In genomic region chr13:42934538-42935126, GRCm38 (mm10) we compare ENCODE assay signal across 12 mouse cellular contexts.
DNase-seq lines count a peak whose midpoint lies in the region; ATAC-seq and TF ChIP-seq lines count a peak whose summit lies in the region.
"Had no signal": no experiment of that assay in that cellular context is flagged by ENCODE, and none has a peak within 500 bp of the region (broad histone marks: within the 10 kb centered on the region; RNA-seq: fewer than 3 reads in every experiment).

No protein-coding gene starts in this region.

- ATAC-seq in intestine, embryonic 14.5 days (replicated peaks; ENCODE audit: low FRiP score, low TSS enrichment, low read depth): no peak
- no peak for ATAC-seq in intestine, postnatal 0 days
- ATAC-seq in intestine, embryonic 16.5 days: peak; percentile 48; the same call in 1 of the 2 replicates

- H3K4me1 ChIP-seq in intestine, embryonic 14.5 days (replicated peaks; ENCODE audit: control insufficient read depth, insufficient read depth, low read length): peaks cover 6% of the 10 kb centered on the region; the same call in 1 of the 2 replicates
- no peaks in the 10 kb centered on the region for H3K4me1 ChIP-seq in intestine, postnatal 0 days (replicated peaks; ENCODE audit: control insufficient read depth, insufficient read depth, low read length)
- H3K4me1 ChIP-seq in intestine, embryonic 16.5 days (ENCODE audit: control insufficient read depth, insufficient read depth, low read length): peaks cover 3% of the 10 kb centered on the region; the same call in 1 of the 2 replicates

- DNase-seq in intestine, embryonic 14.5 days (ENCODE audit: low spot score): peak; percentile 56
- DNase-seq in 3T3-L1 (ENCODE audit: low read depth, low spot score): peak; percentile 80
- DNase-seq in embryo, embryonic 11 days: peak; percentile 50
- DNase-seq in ovary, adult 18-20 months (ENCODE audit: low spot score): no peak
- DNase-seq in urinary bladder, postnatal 36 days (ENCODE audit: low spot score in 2 of 2): no peak
- DNase-seq in cerebellum, postnatal 14 days: no peak
- DNase-seq: adrenal gland, postnatal 14 days; spleen, adult 18-20 months had no signal

- no peak for TF ChIP-seq CTCF in intestine, postnatal 0 days (IDR thresholded peaks at IDR 0.05; ENCODE audit: low read depth)

- 33% methylated on average over 16 of the region's 16 CpGs for WGBS in intestine, embryonic 14.5 days
- 54% methylated on average over 16 of the region's 16 CpGs for WGBS in intestine, postnatal 0 days
- 44% methylated on average over 16 of the region's 16 CpGs for WGBS in intestine, embryonic 16.5 days

- no peaks in the 10 kb centered on the region for H3K9me3 ChIP-seq in intestine, embryonic 14.5 days (ENCODE audit: control insufficient read depth, low read length)
- H3K9me3 ChIP-seq in intestine, postnatal 0 days (ENCODE audit: control insufficient read depth): peaks cover 2% of the 10 kb centered on the region; the same call in 1 of the 2 replicates
- no peaks in the 10 kb centered on the region for H3K9me3 ChIP-seq in intestine, embryonic 16.5 days (ENCODE audit: control insufficient read depth, low read length)

- H3K36me3 ChIP-seq in intestine, embryonic 14.5 days (ENCODE audit: control insufficient read depth, insufficient read depth, low read length): no peaks in the 10 kb centered on the region
- H3K36me3 ChIP-seq in intestine, postnatal 0 days (ENCODE audit: control insufficient read depth, insufficient read depth): no peaks in the 10 kb centered on the region
- no peaks in the 10 kb centered on the region for H3K36me3 ChIP-seq in intestine, embryonic 16.5 days (ENCODE audit: control insufficient read depth, insufficient read depth, low read length)

- no peaks in the 10 kb centered on the region for H3K27me3 ChIP-seq in intestine, embryonic 14.5 days (replicated peaks; ENCODE audit: control insufficient read depth, insufficient read depth, low read length)
- H3K27me3 ChIP-seq in intestine, postnatal 0 days (replicated peaks; ENCODE audit: control insufficient read depth, insufficient read depth, low read length): 0 out of 2 replicates have a peak, but pooled peaks cover 2% of the 10 kb centered on the region
- H3K27me3 ChIP-seq in intestine, embryonic 16.5 days (replicated peaks; ENCODE audit: control insufficient read depth, insufficient read depth, low read length): no peaks in the 10 kb centered on the region

- H3K27ac ChIP-seq in intestine, embryonic 14.5 days (ENCODE audit: low read depth): no peak overlapping the region
- no peak overlapping the region for H3K27ac ChIP-seq in intestine, postnatal 0 days (ENCODE audit: low read depth, low read length)
- H3K27ac ChIP-seq in intestine, embryonic 16.5 days (ENCODE audit: low read length): no peak overlapping the region
- H3K27ac ChIP-seq: left cerebral cortex, adult 2 months had no signal

- peak overlapping the region; percentile 20 for H3K4me2 ChIP-seq in intestine, embryonic 14.5 days (ENCODE audit: low read length)
- no peak overlapping the region; the same call in 1 of the 2 replicates for H3K4me2 ChIP-seq in intestine, postnatal 0 days (replicated peaks; ENCODE audit: low read depth)
- H3K4me2 ChIP-seq in intestine, embryonic 16.5 days (ENCODE audit: low read depth, low read length): no peak overlapping the region

- no peak overlapping the region for H3K4me3 ChIP-seq in intestine, embryonic 14.5 days (ENCODE audit: low read depth, low read length)
- no peak overlapping the region for H3K4me3 ChIP-seq in intestine, postnatal 0 days (ENCODE audit: low read depth, low read length)
- no peak overlapping the region for H3K4me3 ChIP-seq in intestine, embryonic 16.5 days (ENCODE audit: low read length)
- H3K4me3 ChIP-seq: erythroblast, embryonic 14.5 days; left cerebral cortex, adult 2 months had no signal

- no peak overlapping the region for H3K9ac ChIP-seq in intestine, embryonic 14.5 days (ENCODE audit: low read length)
- H3K9ac ChIP-seq in intestine, postnatal 0 days (ENCODE audit: low read depth, low read length): no peak overlapping the region
- no peak overlapping the region for H3K9ac ChIP-seq in intestine, embryonic 16.5 days (ENCODE audit: low read depth, low read length)

Comparison
In these comparisons a context has a peak if more than half of its experiments do, and no peak if none do; other contexts are left out.
1. DNase-seq: peak in intestine, embryonic 14.5 days (single experiment), 3T3-L1 (single experiment) and embryo, embryonic 11 days (single experiment); none in ovary, adult 18-20 months (single experiment), urinary bladder, postnatal 36 days (0 of 2) and cerebellum, postnatal 14 days (0 of 2).